Mouse (Mus musculus) stomach, postnatal 0 days (tissue): ENCODE results near the gene Mapk11.

Source experiments
- CTCF ChIP-seq: IDR thresholded peaks from 2 replicates; pipeline ENCODE4 v1.5.1; 2016; ENCODE audit warnings: antibody characterized with exemption, low read depth, mild to moderate bottlenecking, moderate library complexity
- EP300 ChIP-seq: optimal IDR thresholded peaks from 2 replicates; pipeline ENCODE3; 2016; ENCODE audit warnings: antibody characterized with exemption

DNA sequence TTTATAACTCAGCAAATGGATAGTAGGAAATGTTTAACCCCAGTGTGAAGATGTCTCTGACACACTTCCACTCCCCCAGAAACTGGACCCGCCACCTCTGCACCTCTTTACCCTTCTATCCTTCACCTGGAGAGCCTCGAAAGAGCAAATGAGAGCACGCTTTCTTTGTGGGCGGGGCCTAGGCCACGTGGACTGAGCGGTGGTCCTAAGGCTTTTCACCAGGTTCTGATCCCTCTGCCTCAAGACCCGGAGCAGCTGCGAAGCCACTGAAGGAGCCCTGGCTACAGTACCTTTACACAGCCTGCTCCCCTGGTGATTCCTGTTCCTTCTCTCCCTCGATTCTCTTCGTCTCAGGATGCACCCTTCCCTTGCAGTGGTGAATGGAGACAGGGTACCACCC is 2.0 kb downstream of the Mapk11 start:
- TF ChIP-seq CTCF: no peak
- no peak for TF ChIP-seq EP300
